Mouse (Mus musculus) hindlimb bud, embryonic 11.5 days (tissue): ENCODE measurements at regions not wholly inside any gene's neighbourhood (a gene's known extent, or its start where the extent isn't known, plus 50 kb on each side); places are given as distances from the start of the nearest gene placed in this dataset.
"Not testable (repeated sequence)": the region's sequence is repeated elsewhere in the genome, so short reads cannot be mapped to it uniquely, and the experiment has no call there.

Source experiments
- DNase-seq: peaks from one replicate; pipeline ENCODE4 v3.0.0-alpha.2; 2012; ENCODE audit warnings: low read depth, low spot score; ENCODE audit errors: extremely low spot score

DNA sequence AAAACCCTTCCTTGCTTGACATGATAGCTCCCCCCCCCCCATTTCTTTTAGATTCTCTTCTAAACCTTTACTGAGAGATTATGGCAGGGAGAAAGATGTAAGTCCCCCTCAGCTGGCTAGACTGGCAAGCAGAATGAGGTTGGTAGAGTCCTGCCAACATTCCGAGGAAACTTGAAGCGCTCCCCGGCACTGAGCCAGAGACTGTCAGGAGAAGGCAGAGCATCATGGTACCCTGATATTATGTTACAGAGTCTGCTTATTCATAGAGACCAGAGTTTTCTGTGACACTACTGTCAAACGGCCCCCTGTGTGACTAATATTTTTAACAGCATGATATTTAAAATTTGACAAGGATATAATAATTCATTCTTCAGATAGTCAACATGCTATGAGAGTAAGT, 358.0 kb upstream of the Zic4 start:
- DNase-seq: no peak

DNA sequence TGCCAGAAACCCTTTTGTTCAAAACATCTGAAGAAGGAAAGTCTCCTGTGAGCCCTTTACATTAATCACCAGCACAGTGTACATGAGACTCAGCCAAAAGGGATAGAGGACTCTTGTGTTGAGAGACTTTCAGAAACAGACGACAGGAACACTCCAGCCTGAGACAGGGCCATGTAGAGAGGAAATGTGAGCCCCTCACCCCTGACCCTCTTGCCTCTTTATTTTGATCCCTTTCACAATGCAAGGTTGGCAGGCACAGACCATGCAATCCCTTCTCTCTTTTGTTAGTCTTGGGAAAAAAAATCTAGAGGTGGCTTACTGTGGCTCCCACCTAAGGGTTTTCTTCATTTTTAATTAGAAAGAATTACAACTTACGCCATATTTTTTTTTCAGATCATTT, 321.7 kb upstream of the Zic4 start:
- DNase-seq: no peak

DNA sequence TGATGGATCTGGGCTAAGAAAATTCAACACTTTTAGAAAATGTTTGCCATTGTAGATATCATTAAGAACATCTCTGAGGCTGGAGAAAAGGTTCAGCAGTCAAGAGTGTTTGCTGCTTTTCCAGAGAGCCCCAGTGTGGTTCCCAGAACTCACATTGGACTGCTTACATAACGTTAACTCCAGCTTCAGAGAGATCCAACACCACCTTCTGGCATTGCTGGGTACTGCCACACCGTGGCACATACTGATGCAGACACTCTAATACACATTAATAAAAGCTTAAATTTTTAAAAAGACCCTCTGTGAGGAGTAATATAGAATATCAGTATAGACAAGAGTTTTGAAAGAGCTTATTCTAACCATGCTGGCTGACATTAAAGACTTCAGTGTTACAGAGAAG, 313.6 kb upstream of the Zic4 start:
- no peak for DNase-seq

DNA sequence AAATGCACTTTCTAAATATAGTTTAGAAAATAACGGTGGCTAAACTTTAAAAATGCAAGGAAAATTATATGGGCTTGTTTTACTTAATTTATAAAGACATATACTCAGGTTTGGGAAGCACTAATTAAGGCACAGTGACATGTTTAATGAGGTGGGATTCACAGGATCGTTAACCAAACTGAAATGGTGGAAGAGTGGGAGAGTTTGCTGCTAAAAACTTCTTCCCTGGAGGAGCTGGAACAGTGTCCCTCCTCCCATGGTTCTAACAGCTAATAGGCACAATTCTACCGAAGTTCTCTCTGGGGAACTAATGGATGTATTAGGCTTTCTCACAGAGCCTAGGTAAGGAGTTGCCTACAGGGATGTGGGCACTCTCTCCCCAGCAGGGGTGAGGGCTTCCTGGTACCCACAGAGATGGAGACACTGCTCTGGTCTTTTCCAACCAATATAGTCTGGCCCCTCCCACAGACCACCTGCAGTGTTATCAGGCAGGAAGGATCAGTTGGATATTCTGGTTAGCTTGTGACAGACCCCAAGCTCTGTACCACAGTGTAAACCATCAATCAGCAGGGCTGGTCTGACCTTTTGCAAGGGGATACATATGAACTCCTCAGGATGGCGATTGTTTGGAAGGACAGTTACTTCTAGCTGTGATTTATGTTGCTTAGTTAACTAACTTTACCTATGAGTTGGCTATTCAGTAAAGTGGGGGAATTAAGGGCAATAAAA, 309.0 kb upstream of the Zic4 start:
- no peak for DNase-seq

DNA sequence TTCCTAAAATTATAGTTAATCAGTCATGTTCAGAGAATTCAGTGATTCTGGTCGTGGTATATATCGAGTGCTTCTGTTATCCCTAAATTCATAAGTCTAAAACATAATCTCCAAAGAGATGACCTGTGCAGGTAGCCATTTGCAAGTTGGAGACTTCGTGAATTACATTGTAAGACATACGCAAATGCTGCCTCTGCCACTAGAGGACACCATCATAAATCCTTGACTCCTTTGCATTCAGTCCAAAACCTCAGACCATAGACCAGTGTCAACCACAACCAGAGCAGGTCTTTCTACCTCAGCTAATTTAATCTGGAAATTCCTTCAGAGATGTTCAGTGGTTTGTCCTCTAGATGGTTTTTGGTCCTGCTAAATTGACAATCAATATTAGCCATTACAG, 302.8 kb upstream of the Zic4 start:
- DNase-seq: no peak

DNA sequence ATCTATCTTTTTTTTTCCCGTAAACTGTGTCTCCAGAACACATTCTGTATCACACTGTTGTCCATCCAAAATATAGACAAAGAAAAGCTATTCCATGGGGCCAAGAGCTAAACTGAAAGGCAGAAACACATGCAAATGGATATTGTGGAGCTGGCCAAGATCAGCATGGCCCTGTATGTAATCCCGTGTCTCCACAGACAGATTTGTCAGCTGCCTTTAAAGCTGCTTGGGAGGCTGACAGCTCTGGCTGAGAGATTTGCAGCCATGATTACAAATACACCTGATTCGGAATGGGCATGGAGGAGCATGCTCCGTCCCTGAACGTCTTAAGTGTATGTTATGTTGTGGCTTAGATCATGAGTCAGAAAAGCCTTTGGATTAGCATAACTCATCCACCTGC, 292.7 kb upstream of the Zic4 start:
- no peak for DNase-seq

DNA sequence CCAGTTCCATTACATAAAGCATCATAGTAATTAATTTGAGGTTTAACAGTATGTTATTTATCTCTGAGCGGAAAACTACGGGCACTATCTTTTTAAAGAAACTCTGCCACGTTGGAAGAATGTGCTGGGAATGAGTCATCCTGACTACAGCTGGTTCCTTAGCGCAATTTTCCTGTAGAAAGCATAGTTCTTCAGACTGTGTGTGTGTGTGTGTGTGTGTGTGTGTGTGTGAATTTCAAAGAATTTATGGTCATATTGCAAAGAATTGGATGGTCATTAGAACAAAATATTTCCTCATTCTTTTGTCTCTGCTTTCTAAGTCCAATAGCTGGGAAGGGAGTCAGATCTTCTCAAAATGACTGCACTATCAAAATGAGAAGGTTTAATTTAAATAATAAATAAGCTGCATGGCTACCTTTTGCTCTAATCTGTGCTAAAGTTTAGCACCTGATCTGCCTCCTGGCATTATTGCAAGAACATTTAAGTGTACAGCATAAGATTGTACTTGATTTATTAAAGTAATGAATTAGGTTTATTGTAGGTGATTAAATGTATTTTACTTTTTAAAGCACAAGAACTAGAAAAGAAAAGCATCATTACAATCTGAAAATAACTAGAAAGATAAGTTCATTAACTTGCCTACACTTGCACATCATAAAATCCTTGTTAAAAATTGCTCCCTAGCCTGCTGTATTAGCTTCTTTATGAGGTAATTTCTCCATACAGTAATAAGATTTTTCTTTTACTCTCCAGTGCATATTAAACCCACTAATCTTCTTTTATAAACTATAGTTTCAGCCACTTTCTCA, 288.6 kb upstream of the Zic4 start:
- no peak for DNase-seq

DNA sequence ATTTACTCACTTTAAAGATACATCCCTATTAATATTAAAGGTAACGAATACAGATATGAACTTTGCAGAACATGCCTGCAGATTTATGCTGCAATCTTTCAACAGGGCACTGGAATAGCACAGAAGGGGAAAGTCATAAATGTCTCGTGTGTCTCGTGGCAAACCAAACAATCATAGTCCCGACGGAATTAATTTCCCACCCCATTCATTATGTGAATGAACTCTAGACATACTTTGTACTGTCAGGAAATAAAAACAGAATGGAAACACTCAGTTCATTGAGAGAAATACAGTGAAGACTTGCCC, 288.1 kb upstream of the Zic4 start:
- DNase-seq: no peak

DNA sequence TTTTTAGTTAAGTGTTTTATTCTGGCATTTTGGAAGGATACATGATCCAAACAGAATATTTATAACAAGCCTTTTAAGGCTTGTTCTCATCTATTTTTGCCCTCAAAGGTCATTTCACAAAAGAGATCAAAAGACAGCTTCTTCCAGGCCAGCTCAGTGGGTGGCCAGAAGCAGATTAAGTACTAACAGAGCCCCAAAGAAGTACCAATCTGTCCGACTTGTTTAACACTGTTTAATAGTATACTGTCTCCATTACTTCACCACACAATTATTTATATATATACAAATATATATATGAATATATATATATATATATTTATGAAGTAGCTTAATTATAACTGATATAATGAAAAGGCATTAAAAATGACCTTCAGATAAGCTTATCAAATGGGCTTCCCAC, 284.7 kb upstream of the Zic4 start:
- no peak for DNase-seq

DNA sequence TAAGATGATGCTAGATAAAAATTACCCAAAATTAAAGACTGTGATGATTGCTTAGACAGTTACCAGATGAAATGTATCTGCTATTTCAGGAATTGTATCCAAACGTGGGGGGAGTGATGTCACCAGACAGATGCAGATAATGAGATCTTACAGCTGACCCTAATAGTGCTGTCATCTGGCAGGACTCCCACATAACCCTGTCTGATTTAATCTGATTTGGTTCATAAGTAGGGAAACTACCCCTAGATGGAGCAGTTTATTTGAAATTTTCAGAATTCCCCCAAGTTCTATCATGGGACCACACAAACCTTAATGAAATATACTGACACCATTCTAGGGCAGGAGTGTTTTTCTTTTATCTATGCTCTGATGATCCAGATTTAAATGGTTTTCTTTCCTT, 278.4 kb upstream of the Zic4 start:
- no peak for DNase-seq

DNA sequence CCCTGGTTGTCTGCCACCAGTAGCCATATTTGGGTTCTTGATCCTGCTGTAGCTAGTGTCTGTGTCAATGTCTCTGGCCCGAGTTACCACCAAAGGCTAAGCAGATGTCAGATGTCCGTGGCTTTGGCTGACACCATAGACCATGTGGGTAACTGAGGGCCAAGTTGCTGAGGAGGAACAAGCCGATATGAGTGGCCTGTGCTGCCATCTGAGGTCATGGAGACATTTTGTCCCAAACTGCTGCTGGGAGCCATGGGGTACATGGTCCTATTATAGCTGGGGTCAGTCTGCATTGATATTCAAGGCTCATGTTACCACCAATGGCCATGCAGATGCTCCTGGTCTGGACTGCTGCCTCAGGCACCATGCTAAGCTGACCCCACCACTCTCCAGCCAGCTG, 276.3 kb upstream of the Zic4 start:
- DNase-seq: no peak

DNA sequence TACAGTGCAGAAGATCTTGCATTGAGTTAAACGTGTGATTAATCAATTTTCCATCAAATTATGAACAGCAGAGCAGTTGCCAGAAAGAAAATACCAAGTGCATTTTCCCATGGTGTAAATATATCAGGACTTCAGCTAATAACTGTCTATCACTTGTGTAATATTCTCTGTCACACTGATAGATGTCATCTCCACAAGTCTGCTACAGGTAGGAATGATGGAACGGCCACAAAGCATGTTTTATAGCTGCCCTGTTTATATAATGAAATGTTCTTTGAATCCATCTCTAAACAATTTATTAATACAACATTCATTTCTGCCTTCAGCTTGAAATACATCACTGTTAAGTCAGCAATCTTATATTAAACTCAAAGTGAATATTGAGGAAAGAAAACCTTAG, 272.9 kb upstream of the Zic4 start:
- DNase-seq: no peak

DNA sequence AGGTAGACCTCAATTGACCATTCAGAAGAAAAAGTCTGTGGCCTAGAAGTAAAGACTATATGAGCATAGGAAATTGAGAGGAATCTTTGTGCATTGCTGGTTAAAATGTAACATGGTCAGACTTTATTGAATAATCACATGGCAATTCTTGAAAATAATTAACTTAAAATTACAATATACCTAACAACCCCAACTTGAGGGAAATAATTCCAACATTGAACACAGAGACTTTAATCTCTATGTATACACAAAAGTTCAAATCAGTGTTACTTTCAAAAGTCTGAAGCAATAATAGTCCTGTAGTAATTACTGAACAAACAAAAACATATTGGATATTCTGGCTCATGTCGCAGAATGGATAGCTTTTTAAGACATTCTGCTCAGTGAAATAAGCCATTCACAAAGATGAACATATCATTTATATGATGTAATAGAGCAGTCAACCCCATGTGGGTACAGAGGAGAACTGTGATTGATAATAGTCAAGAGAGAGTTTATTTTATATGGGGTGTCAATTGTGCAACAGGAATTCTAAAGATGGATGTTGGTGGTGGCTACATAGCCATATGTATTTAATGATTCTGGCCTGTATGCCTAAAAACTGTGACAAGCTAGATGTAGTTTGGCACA, 270.7 kb upstream of the Zic4 start:
- DNase-seq: no peak

DNA sequence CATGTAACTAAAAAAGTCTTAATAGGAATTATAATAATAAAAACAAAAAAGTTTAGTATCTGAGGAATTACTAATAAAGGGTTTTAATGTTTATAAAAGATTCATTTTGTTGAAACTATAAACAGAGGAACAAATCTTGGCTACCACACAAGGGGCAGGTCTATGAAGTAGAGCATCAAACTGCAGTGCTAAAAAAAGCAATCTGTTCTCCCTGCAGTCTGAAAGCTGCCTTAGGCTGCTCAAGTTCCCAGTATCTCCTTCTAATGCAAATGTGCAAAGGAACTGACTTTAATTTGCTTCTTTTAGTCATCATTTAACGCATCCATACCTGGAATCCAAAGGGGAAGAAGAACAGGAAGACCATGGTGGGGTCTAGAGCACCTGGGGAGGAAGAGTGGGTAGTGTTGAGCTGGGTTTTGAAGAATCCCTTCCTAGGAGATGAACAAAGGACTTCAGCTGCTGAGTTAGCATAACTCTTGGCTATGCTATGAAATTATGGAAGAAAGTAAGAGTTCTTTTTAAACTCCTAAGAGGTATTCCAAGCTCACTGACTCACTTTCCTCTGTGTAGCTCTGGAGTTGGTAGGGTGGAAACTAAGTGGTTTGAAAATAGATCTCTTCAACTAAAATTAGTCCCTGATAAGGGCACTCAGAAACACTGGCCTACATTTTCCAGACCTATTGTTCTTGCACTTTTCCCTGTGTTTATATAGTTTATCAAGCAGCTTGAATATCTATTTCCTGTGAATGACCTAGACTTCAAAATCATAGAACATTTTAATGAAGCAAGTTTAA, 260.4 kb upstream of the Zic4 start:
- DNase-seq: no peak

DNA sequence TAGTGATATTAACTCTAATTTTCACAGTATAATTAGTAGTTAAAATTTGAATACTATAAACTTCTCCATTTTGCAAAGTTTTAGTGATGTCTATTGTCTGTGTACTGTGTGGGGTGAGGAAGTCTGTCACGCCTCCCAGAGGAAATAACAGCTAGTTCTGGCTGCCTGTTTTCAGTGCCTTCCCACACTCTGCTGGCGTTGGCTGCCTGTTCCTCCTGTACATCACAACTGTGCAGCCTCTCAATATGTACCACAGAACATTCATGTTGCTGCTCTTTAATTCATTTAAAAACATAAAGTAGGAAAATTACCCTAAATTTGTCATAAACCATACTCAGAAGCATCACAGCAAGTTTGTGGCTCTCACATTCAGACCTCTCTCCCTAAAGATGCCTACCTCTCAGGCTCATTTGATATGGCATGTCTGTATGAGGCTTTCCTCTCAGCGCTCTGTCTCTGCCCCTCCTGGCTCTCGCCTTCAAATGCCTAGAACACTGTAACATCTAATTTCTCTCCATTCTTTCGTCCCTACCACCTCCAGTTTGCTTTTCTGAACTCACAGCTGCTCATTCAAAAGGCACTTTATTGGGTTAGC, 239.7 kb upstream of the Zic4 start:
- no peak for DNase-seq

DNA sequence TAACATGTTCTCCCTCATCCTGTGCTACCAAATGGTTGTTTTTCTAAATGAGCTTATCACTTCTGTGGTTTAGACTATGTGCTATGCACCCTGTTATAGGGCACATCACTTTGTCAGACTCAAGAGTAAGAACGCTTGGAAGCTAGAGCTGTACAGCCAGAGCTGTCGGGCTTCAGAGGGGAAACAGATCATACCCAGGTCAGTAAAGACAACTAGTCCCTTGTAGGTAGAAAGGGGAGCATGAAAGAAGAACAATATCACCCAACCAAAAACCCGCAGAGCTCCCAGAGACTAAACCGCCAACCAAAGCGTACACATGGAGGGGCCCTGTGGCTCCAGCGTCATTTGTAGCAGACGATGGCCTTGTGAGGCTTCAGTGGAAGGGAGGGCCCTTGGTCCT, 239.0 kb upstream of the Zic4 start:
- no peak for DNase-seq

DNA sequence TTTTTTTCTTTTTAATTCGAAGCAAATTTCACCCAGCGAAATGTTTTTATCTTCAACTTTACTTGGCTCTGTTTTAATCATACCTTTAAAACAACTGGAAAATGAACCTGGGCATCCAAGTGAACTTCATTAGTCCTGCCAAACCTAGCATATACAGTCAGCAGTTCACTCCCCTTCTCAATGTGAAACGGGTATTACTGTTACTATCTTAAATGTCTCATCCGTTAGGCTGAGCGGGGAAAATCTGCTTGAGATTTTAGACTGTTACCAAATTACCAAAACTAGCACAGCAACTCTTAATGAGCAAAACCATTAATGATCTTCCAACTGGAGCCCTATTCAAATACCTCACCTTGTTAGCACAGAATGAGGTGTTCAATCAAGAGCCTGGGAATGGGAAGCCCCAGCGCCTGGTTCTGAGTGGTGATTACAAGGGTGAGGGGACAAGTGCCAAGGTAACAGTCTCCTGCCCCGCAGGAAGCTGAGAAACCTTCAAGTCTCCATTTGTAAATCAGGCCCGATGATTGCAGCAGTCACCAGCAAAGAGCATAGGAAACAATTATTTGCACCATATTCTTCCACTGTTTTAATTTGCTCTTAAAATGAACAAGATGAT, 235.5 kb upstream of the Zic4 start:
- no peak for DNase-seq

DNA sequence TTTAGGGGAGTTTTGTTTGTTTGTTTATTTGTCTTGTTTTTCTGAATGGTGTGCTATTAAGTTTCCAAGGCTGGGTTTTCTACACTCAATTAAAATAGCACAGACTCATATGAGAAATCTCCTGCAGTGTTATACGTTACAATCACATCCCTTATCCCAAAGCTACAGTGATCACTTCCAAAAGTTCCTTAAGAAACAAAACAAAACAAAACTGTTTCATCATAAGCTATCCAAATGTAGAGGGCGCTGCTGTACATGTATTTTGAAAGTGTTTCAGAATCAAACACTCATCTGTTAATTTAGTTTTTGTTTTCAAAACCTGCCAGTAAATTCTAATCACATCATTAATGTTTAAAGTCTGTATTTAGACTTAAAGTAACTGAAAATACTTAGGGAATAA, 233.7 kb upstream of the Zic4 start:
- DNase-seq: not testable (repeated sequence)

DNA sequence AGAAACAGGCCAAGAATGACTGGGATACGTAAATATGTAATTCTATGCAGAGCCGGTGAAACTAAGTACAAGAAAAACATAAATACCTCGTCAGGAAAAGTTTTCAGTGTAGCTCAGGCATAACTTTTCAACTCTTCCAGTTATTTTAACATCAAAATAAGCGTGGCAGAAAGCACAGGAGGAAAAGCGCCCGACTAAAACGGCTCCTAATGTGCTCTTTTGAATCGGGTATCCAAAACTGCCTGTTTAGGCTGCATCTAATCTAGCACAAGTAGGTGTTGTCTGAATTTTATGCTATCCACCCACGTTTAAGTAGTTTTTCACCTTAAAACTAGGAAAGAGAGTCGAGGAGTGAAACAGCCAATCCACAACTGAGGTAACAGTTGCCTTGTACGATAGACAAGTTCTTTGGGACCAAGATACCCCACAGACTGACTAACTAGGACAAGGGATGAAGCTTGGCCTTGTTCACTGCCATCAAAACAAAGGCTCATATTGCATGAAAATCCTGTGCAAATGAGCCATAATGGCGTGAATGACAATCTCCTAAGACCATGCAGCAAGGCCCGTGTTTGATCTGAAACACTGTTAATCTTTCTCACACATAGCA, 232.0 kb upstream of the Zic4 start:
- no peak for DNase-seq
